8 mouse cellular contexts compared by ENCODE assay signal in the genomic region with DNA sequence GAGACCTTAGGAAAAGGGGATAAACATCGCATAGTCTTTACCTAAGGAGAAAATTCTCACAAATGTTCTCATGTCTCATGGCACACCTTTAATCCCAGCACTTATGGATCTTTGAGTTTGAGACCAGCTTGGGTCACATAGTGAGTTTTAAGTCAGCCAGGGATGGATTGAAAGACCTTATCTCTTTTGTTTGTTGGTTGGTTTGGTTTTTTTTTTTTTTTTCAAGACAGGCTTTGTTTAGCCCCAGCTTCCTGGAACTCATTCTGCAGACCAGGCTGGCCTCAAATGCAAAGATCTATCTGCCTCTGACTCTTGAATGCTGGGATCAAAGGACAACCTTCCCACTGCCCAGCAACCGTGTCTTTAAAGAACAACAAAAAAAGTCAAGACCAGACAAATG. TPM values are rescaled to one million over a fixed set of nuclear protein-coding genes. Genes with fewer than 3 reads are reported as not detected.
DNase-seq lines count a peak whose midpoint lies in the region; ATAC-seq and TF ChIP-seq lines count a peak whose summit lies in the region.

No protein-coding gene starts in this region.

- no peak for TF ChIP-seq CTCF in left cerebral cortex, adult 2 months (IDR thresholded peaks at IDR 0.05)
- TF ChIP-seq CTCF in small intestine, adult 2 months (IDR thresholded peaks at IDR 0.05; ENCODE audit: extremely low read depth, insufficient read length, insufficient replicate concordance, low read depth, low read length), result no peak

- TF ChIP-seq POLR2A in small intestine, adult 2 months (IDR thresholded peaks at IDR 0.05; ENCODE audit: low read depth, low read length), result no peak

- DNase-seq in left cerebral cortex, adult 2 months (ENCODE audit: extremely low spot score in 1 of 2, low spot score in 2 of 2), result no peak
- DNase-seq in left cerebral cortex, postnatal 10 days (ENCODE audit: extremely low spot score in 1 of 2, low spot score in 2 of 2), result no peak
- no peak for DNase-seq in forebrain, embryonic 10.5 days (ENCODE audit: extremely low spot score, low spot score)
- DNase-seq in gastrocnemius, adult 18-20 months (ENCODE audit: low spot score), result no peak
- DNase-seq in left cerebral cortex, postnatal 4 days, result no peak

- intact Hi-C loops in left cerebral cortex, adult 2 months (cut with DNase I), result no loop called here
- intact Hi-C loops in left cerebral cortex, postnatal 10 days (cut with DNase I), result no loop called here
- intact Hi-C loops in left cerebral cortex, postnatal 4 days (cut with DNase I), result no loop called here

- peak overlapping the region; percentile 96 for H3K4me3 ChIP-seq in left cerebral cortex, adult 2 months
- H3K4me3 ChIP-seq in forebrain, embryonic 10.5 days, result peak overlapping the region; percentile 73
- H3K4me3 ChIP-seq in limb, embryonic 12.5 days (replicated peaks), result peak overlapping the region; percentile 100
- H3K4me3 ChIP-seq in small intestine, adult 2 months (ENCODE audit: low read depth, low read length), result no peak overlapping the region

- no peak overlapping the region; the same call in 1 of the 2 replicates for H3K9ac ChIP-seq in limb, embryonic 12.5 days (replicated peaks)

- H3K27ac ChIP-seq in left cerebral cortex, adult 2 months, result peak overlapping the region; percentile 95
- peak overlapping the region; percentile 91 for H3K27ac ChIP-seq in forebrain, embryonic 10.5 days
- H3K27ac ChIP-seq in limb, embryonic 12.5 days, result no peak overlapping the region
- H3K27ac ChIP-seq in small intestine, adult 2 months (ENCODE audit: insufficient read depth, low read depth, low read length), result 0 out of 2 replicates have a peak overlapping the region, but pooled peaks have one; percentile 68

- peak overlapping the region; percentile 69 for H3K4me2 ChIP-seq in limb, embryonic 12.5 days

- ATAC-seq in limb, embryonic 12.5 days (ENCODE audit: insufficient number of reproducible peaks, insufficient read depth, low FRiP score, low TSS enrichment, low read depth), result no peak
- no peak for ATAC-seq in inflammation-experienced regulatory T-cells, adult 6 months

- peaks cover 24% of the 10 kb centered on the region for H3K4me1 ChIP-seq in forebrain, embryonic 10.5 days
- H3K4me1 ChIP-seq in limb, embryonic 12.5 days (replicated peaks), result peaks cover 15% of the 10 kb centered on the region
- peaks cover 15% of the 10 kb centered on the region; the same call in 1 of the 2 replicates for H3K4me1 ChIP-seq in small intestine, adult 2 months (ENCODE audit: control insufficient read depth, insufficient read depth, insufficient read length, low read length)

- peaks cover 9% of the 10 kb centered on the region; the same call in 1 of the 2 replicates for H3K9me3 ChIP-seq in forebrain, embryonic 10.5 days
- peaks cover 7% of the 10 kb centered on the region; the same call in 1 of the 2 replicates for H3K9me3 ChIP-seq in limb, embryonic 12.5 days

- 60% methylated on average over 2 of the region's 2 CpGs for WGBS in forebrain, embryonic 10.5 days
- WGBS in limb, embryonic 12.5 days, result 55% methylated on average over 2 of the region's 2 CpGs
- 36% methylated on average over 2 of the region's 2 CpGs for WGBS in small intestine, adult 2 months

- H3K36me3 ChIP-seq in forebrain, embryonic 10.5 days (replicated peaks), result peaks cover 13% of the 10 kb centered on the region
- 0 out of 2 replicates have a peak, but pooled peaks cover 2% of the 10 kb centered on the region for H3K36me3 ChIP-seq in limb, embryonic 12.5 days
- H3K36me3 ChIP-seq in small intestine, adult 2 months (ENCODE audit: control insufficient read depth, insufficient read depth, low read length), result no peaks in the 10 kb centered on the region

- H3K27me3 ChIP-seq in forebrain, embryonic 10.5 days (ENCODE audit: poor library complexity, severe bottlenecking), result no peaks in the 10 kb centered on the region
- H3K27me3 ChIP-seq in limb, embryonic 12.5 days, result no peaks in the 10 kb centered on the region
- no peaks in the 10 kb centered on the region for H3K27me3 ChIP-seq in small intestine, adult 2 months (ENCODE audit: control insufficient read depth, insufficient read depth, low read length)

RNA-seq across cellular contexts. Expression of a gene that starts 4.4 kb away (rescaled TPM):
- total RNA-seq in left cerebral cortex, adult 2 months (2021), result 10 to 100 TPM; 37.9 to 39.1 TPM
- total RNA-seq in left cerebral cortex, postnatal 10 days (2021), result 10 to 100 TPM; 44.8 to 45.6 TPM
- polyA plus RNA-seq in forebrain, embryonic 10.5 days (2016; fragmentation: Nextera tagmentation; extraction: Ambion mirVana), result 35.8 and 39.2 TPM in 2 replicates
- polyA plus RNA-seq in limb, embryonic 12.5 days (2016; fragmentation: Nextera tagmentation; extraction: Ambion mirVana), result 36.4 and 37.2 TPM in 2 replicates
- polyA plus RNA-seq in small intestine, adult 2 months (2012; rRNA removed), result 18.7 and 23.6 TPM in 2 replicates
- 10 to 100 TPM; 43.4 to 44.3 TPM for total RNA-seq in gastrocnemius, adult 18-20 months (2021)
- polyA plus RNA-seq in inflammation-experienced regulatory T-cells, adult 6 months (2017; shearing (Covaris generic)), result 10 to 100 TPM; 11.2 to 13.4 (median 13.2) TPM
- 10 to 100 TPM; 29.4 to 33.6 TPM for total RNA-seq in left cerebral cortex, postnatal 4 days (2021)

RNA-seq across cellular contexts. Expression of a gene that starts 34.0 kb away (rescaled TPM):
- 10 to 100 TPM; 83.8 to 90.4 TPM for total RNA-seq in left cerebral cortex, adult 2 months (2021)
- total RNA-seq in left cerebral cortex, postnatal 10 days (2021), result 10 to 100 TPM; 45.8 to 48.7 TPM
- polyA plus RNA-seq in forebrain, embryonic 10.5 days (2016; fragmentation: Nextera tagmentation; extraction: Ambion mirVana), result 69.5 and 76.7 TPM in 2 replicates
- 63.4 and 64.8 TPM in 2 replicates for polyA plus RNA-seq in limb, embryonic 12.5 days (2016; fragmentation: Nextera tagmentation; extraction: Ambion mirVana)
- 13.0 and 24.2 TPM in 2 replicates for polyA plus RNA-seq in small intestine, adult 2 months (2012; rRNA removed)
- 10 to 100 TPM; 30.3 to 37.7 TPM for total RNA-seq in gastrocnemius, adult 18-20 months (2021)
- polyA plus RNA-seq in inflammation-experienced regulatory T-cells, adult 6 months (2017; shearing (Covaris generic)), result 100 to 1,000 TPM; 108 to 150 (median 130) TPM
- total RNA-seq in left cerebral cortex, postnatal 4 days (2021), result 10 to 100 TPM; 37.4 to 38.3 TPM

RNA-seq across cellular contexts. Expression of a gene that starts 34.1 kb away (rescaled TPM):
- total RNA-seq in left cerebral cortex, adult 2 months (2021), result 10 to 100 TPM; 15.4 to 16.1 TPM
- 10 to 100 TPM; 16.8 to 20.9 TPM for total RNA-seq in left cerebral cortex, postnatal 10 days (2021)
- 32.2 and 32.5 TPM in 2 replicates for polyA plus RNA-seq in forebrain, embryonic 10.5 days (2016; fragmentation: Nextera tagmentation; extraction: Ambion mirVana)
- 28.4 and 31.5 TPM in 2 replicates for polyA plus RNA-seq in limb, embryonic 12.5 days (2016; fragmentation: Nextera tagmentation; extraction: Ambion mirVana)
- 5.7 and 5.8 TPM in 2 replicates for polyA plus RNA-seq in small intestine, adult 2 months (2012; rRNA removed)
- 10 to 100 TPM in 1 of 2 experiments, 1 to 10 TPM in 1; 10.0 to 11.1 TPM for total RNA-seq in gastrocnemius, adult 18-20 months (2021)
- polyA plus RNA-seq in inflammation-experienced regulatory T-cells, adult 6 months (2017; shearing (Covaris generic)), result 10 to 100 TPM; 30.4 to 35.1 (median 33.9) TPM
- 10 to 100 TPM; 17.9 to 19.4 TPM for total RNA-seq in left cerebral cortex, postnatal 4 days (2021)

RNA-seq across cellular contexts. Expression of a gene that starts 49.7 kb away (rescaled TPM):
- total RNA-seq in left cerebral cortex, adult 2 months (2021), result 10 to 100 TPM; 59.2 to 66.9 TPM
- total RNA-seq in left cerebral cortex, postnatal 10 days (2021), result 10 to 100 TPM; 41.4 to 42.8 TPM
- polyA plus RNA-seq in forebrain, embryonic 10.5 days (2016; fragmentation: Nextera tagmentation; extraction: Ambion mirVana), result 23.3 and 25.4 TPM in 2 replicates
- polyA plus RNA-seq in limb, embryonic 12.5 days (2016; fragmentation: Nextera tagmentation; extraction: Ambion mirVana), result 26.8 and 26.9 TPM in 2 replicates
- polyA plus RNA-seq in small intestine, adult 2 months (2012; rRNA removed), result 7.6 and 11.5 TPM in 2 replicates
- total RNA-seq in gastrocnemius, adult 18-20 months (2021), result 100 to 1,000 TPM in 1 of 2 experiments, 10 to 100 TPM in 1; 91.2 to 116 TPM
- 10 to 100 TPM; 31.3 to 40.9 (median 36.7) TPM for polyA plus RNA-seq in inflammation-experienced regulatory T-cells, adult 6 months (2017; shearing (Covaris generic))
- total RNA-seq in left cerebral cortex, postnatal 4 days (2021), result 10 to 100 TPM; 37.9 to 39.8 TPM
